Mouse (Mus musculus): ENCODE results near the gene Gbf1. TPM values are rescaled to one million over a fixed set of nuclear protein-coding genes. Genes with fewer than 3 reads are reported as not detected.

Gbf1 gene
- polyA plus RNA-seq, 1 experiment, result 61.8 TPM

- Histone ChIP-seq H3K27me3 (ENCODE audit: control insufficient read depth, insufficient read depth, insufficient read length) (no peaks in the 10 kb centered on the region), H3K4me3 (no peak overlapping the region), H3K79me2 (ENCODE audit: control insufficient read depth, insufficient read depth) (no peaks in the 10 kb centered on the region), H3K36me3 (ENCODE audit: control insufficient read depth, insufficient read depth) (peaks cover 48% of the 10 kb centered on the region), H3ac (ENCODE audit: control insufficient read depth, insufficient read length) (no peak overlapping the region), H3K4me2 (ENCODE audit: low read depth) (no peak overlapping the region)
- no peak for TF ChIP-seq POLR2AphosphoS2 (IDR thresholded peaks at IDR 0.05; ENCODE audit: insufficient read length, low read depth)
- no peak for TF ChIP-seq MYOG (IDR thresholded peaks at IDR 0.05; ENCODE audit: control insufficient read depth in 1 of 3, insufficient read depth in 1 of 3, insufficient read length in 2 of 3, low read depth in 2 of 3)
- no peak for TF ChIP-seq TCF3 (IDR thresholded peaks at IDR 0.05; ENCODE audit: insufficient read length, low read depth)
- TF ChIP-seq CEBPB (IDR thresholded peaks at IDR 0.05; ENCODE audit: insufficient read depth, poor library complexity, severe bottlenecking), result no peak
- no peak for TF ChIP-seq USF1 (IDR thresholded peaks at IDR 0.05; ENCODE audit: low read depth)
- no peak for TF ChIP-seq E2F4 (IDR thresholded peaks at IDR 0.05; ENCODE audit: insufficient read depth)
- no peak for TF ChIP-seq REST (IDR thresholded peaks at IDR 0.05; ENCODE audit: insufficient read depth, insufficient read length)
- TF ChIP-seq TCF12 (IDR thresholded peaks at IDR 0.05; ENCODE audit: insufficient read depth, poor library complexity, severe bottlenecking), result no peak
- no peak for TF ChIP-seq MAX (IDR thresholded peaks at IDR 0.05; ENCODE audit: low read depth)
- TF ChIP-seq MYOD1 (IDR thresholded peaks at IDR 0.05; ENCODE audit: control insufficient read depth in 1 of 3, insufficient read length in 2 of 3, low read depth in 2 of 3), result no peak
- TF ChIP-seq SRF (IDR thresholded peaks at IDR 0.05; ENCODE audit: control insufficient read depth, insufficient read length, low read depth), result no peak
- TF ChIP-seq POLR2A (IDR thresholded peaks at IDR 0.05; ENCODE audit: insufficient read length, low read depth), result no peak
Measured at GRCm38 (mm10) chr19:46275307-46275706, 123.0 kb downstream of the Gbf1 start.

- peaks cover 50% of the 10 kb centered on the region for H3K36me3 ChIP-seq (ENCODE audit: control insufficient read depth, insufficient read depth)
- TF ChIP-seq MAX (IDR thresholded peaks at IDR 0.05; ENCODE audit: low read depth) (no peak), USF1 (IDR thresholded peaks at IDR 0.05; ENCODE audit: low read depth) (no peak)
- no peak overlapping the region for H3K4me2 ChIP-seq (ENCODE audit: low read depth)
- H3ac ChIP-seq (ENCODE audit: control insufficient read depth, insufficient read length), result no peak overlapping the region
- H3K79me2 ChIP-seq (ENCODE audit: control insufficient read depth, insufficient read depth), result no peaks in the 10 kb centered on the region
- no peaks in the 10 kb centered on the region for H3K27me3 ChIP-seq (ENCODE audit: control insufficient read depth, insufficient read depth, insufficient read length)
- no peak overlapping the region for H3K4me3 ChIP-seq
Measured at GRCm38 (mm10) chr19:46282081-46282849, 130.0 kb downstream of the Gbf1 start.

GRCm38 (mm10) chr19:46284686-46285085, 132.4 kb downstream of the Gbf1 start:
- no peak overlapping the region for H3K4me3 ChIP-seq
- TF ChIP-seq E2F4 (IDR thresholded peaks at IDR 0.05; ENCODE audit: insufficient read depth) (no peak), TCF3 (IDR thresholded peaks at IDR 0.05; ENCODE audit: insufficient read length, low read depth) (no peak)
- no peak overlapping the region for H3K4me2 ChIP-seq (ENCODE audit: low read depth)
- H3K36me3 ChIP-seq (ENCODE audit: control insufficient read depth, insufficient read depth), result peaks cover 33% of the 10 kb centered on the region
- H3K79me2 ChIP-seq (ENCODE audit: control insufficient read depth, insufficient read depth), result no peaks in the 10 kb centered on the region
- H3K27me3 ChIP-seq (ENCODE audit: control insufficient read depth, insufficient read depth, insufficient read length), result no peaks in the 10 kb centered on the region
- H3ac ChIP-seq (ENCODE audit: control insufficient read depth, insufficient read length), result no peak overlapping the region

- Histone ChIP-seq H3K79me2 (ENCODE audit: control insufficient read depth, insufficient read depth) (no peaks in the 10 kb centered on the region), H3K36me3 (ENCODE audit: control insufficient read depth, insufficient read depth) (peaks cover 31% of the 10 kb centered on the region), H3ac (ENCODE audit: control insufficient read depth, insufficient read length) (no peak overlapping the region), H3K4me3 (no peak overlapping the region), H3K27me3 (ENCODE audit: control insufficient read depth, insufficient read depth, insufficient read length) (no peaks in the 10 kb centered on the region), H3K4me2 (ENCODE audit: low read depth) (no peak overlapping the region)
- TF ChIP-seq MAX (IDR thresholded peaks at IDR 0.05; ENCODE audit: low read depth) (no peak), MYOG (IDR thresholded peaks at IDR 0.05; ENCODE audit: control insufficient read depth in 1 of 3, insufficient read depth in 1 of 3, insufficient read length in 2 of 3, low read depth in 2 of 3) (no peak), MYOD1 (IDR thresholded peaks at IDR 0.05; ENCODE audit: control insufficient read depth in 1 of 3, insufficient read length in 2 of 3, low read depth in 2 of 3) (no peak), POLR2AphosphoS2 (IDR thresholded peaks at IDR 0.05; ENCODE audit: insufficient read length, low read depth) (no peak)
Measured at GRCm38 (mm10) chr19:46285631-46286030, 133.3 kb downstream of the Gbf1 start.

GRCm38 (mm10) chr19:46286047-46286446, 133.7 kb downstream of the Gbf1 start:
- Histone ChIP-seq H3ac (ENCODE audit: control insufficient read depth, insufficient read length) (no peak overlapping the region), H3K79me2 (ENCODE audit: control insufficient read depth, insufficient read depth) (no peaks in the 10 kb centered on the region), H3K4me3 (no peak overlapping the region), H3K27me3 (ENCODE audit: control insufficient read depth, insufficient read depth, insufficient read length) (no peaks in the 10 kb centered on the region), H3K36me3 (ENCODE audit: control insufficient read depth, insufficient read depth) (peaks cover 31% of the 10 kb centered on the region), H3K4me2 (ENCODE audit: low read depth) (no peak overlapping the region)
- no peak for TF ChIP-seq POLR2A (IDR thresholded peaks at IDR 0.05; ENCODE audit: insufficient read length, low read depth)
- no peak for TF ChIP-seq MYOD1 (IDR thresholded peaks at IDR 0.05; ENCODE audit: control insufficient read depth in 1 of 3, insufficient read length in 2 of 3, low read depth in 2 of 3)
- TF ChIP-seq CEBPB (IDR thresholded peaks at IDR 0.05; ENCODE audit: insufficient read depth, poor library complexity, severe bottlenecking), result no peak
- TF ChIP-seq POLR2AphosphoS2 (IDR thresholded peaks at IDR 0.05; ENCODE audit: insufficient read length, low read depth), result no peak
- TF ChIP-seq TCF3 (IDR thresholded peaks at IDR 0.05; ENCODE audit: insufficient read length, low read depth), result no peak
- no peak for TF ChIP-seq E2F4 (IDR thresholded peaks at IDR 0.05; ENCODE audit: insufficient read depth)
- no peak for TF ChIP-seq MAX (IDR thresholded peaks at IDR 0.05; ENCODE audit: low read depth)
- TF ChIP-seq REST (IDR thresholded peaks at IDR 0.05; ENCODE audit: insufficient read depth, insufficient read length), result no peak
- TF ChIP-seq TCF12 (IDR thresholded peaks at IDR 0.05; ENCODE audit: insufficient read depth, poor library complexity, severe bottlenecking), result no peak
- no peak for TF ChIP-seq USF1 (IDR thresholded peaks at IDR 0.05; ENCODE audit: low read depth)
- no peak for TF ChIP-seq MYOG (IDR thresholded peaks at IDR 0.05; ENCODE audit: control insufficient read depth in 1 of 3, insufficient read depth in 1 of 3, insufficient read length in 2 of 3, low read depth in 2 of 3)
- no peak for TF ChIP-seq SRF (IDR thresholded peaks at IDR 0.05; ENCODE audit: control insufficient read depth, insufficient read length, low read depth)
